Mouse (Mus musculus): ENCODE results near the gene Saysd1. TPM values are rescaled to one million over a fixed set of nuclear protein-coding genes. Genes with fewer than 3 reads are reported as not detected.
A peak's percentile ranks its signal among the peaks of the same experiment; 100 is the strongest.

Saysd1 gene
- polyA plus RNA-seq, 1 experiment from 2014 or later: 18.9 TPM

GRCm38 (mm10) chr14:20075544-20075943, 62.8 kb downstream of the Saysd1 start:
- no peak overlapping the region for H3K4me2 ChIP-seq (replicated peaks; ENCODE audit: low read depth, low read length)
- H3K27me3 ChIP-seq (replicated peaks; ENCODE audit: insufficient read depth, low read length): no peaks in the 10 kb centered on the region
- no peak for DNase-seq (ENCODE audit: low spot score)
- no peak for TF ChIP-seq CTCF (IDR thresholded peaks at IDR 0.05)
- TF ChIP-seq EP300 (IDR thresholded peaks at IDR 0.05): no peak
- H3K9me3 ChIP-seq (ENCODE audit: low read length): no peaks in the 10 kb centered on the region
- 87% methylated on average over 7 of the region's 7 CpGs for WGBS
- no peak for ATAC-seq
- H3K9ac ChIP-seq (replicated peaks; ENCODE audit: low read depth): no peak overlapping the region
- no peak overlapping the region for H3K27ac ChIP-seq (ENCODE audit: low read length)
- H3K4me3 ChIP-seq (ENCODE audit: low read depth, low read length): no peak overlapping the region
- no peaks in the 10 kb centered on the region for H3K4me1 ChIP-seq (ENCODE audit: insufficient read depth, low read depth, low read length)
- H3K36me3 ChIP-seq (ENCODE audit: insufficient read depth, low read length): peaks cover 9% of the 10 kb centered on the region; the same call in 1 of the 2 replicates

GRCm38 (mm10) chr14:20074759-20075158, 63.6 kb downstream of the Saysd1 start:
- 58% methylated on average over 1 of the region's 1 CpGs for WGBS
- Histone ChIP-seq H3K36me3 (ENCODE audit: insufficient read depth, low read length) (peaks cover 9% of the 10 kb centered on the region; the same call in 1 of the 2 replicates), H3K27me3 (replicated peaks; ENCODE audit: insufficient read depth, low read length) (no peaks in the 10 kb centered on the region), H3K9ac (replicated peaks; ENCODE audit: low read depth) (no peak overlapping the region), H3K4me1 (ENCODE audit: insufficient read depth, low read depth, low read length) (no peaks in the 10 kb centered on the region), H3K27ac (ENCODE audit: low read length) (no peak overlapping the region), H3K9me3 (ENCODE audit: low read length) (no peaks in the 10 kb centered on the region), H3K4me2 (replicated peaks; ENCODE audit: low read depth, low read length) (no peak overlapping the region), H3K4me3 (ENCODE audit: low read depth, low read length) (no peak overlapping the region)
- no peak for DNase-seq (ENCODE audit: low spot score)
- no peak for TF ChIP-seq EP300 (IDR thresholded peaks at IDR 0.05)
- TF ChIP-seq CTCF (IDR thresholded peaks at IDR 0.05): no peak
- ATAC-seq: no peak

GRCm38 (mm10) chr14:20070629-20071028, 67.7 kb downstream of the Saysd1 start:
- H3K27me3 ChIP-seq (replicated peaks; ENCODE audit: insufficient read depth, low read length): no peaks in the 10 kb centered on the region
- H3K9me3 ChIP-seq (ENCODE audit: low read length): no peaks in the 10 kb centered on the region
- no peak overlapping the region for H3K4me2 ChIP-seq (replicated peaks; ENCODE audit: low read depth, low read length)
- no peaks in the 10 kb centered on the region for H3K4me1 ChIP-seq (ENCODE audit: insufficient read depth, low read depth, low read length)
- no peak overlapping the region for H3K9ac ChIP-seq (replicated peaks; ENCODE audit: low read depth)
- ATAC-seq: peak; percentile 49
- DNase-seq (ENCODE audit: low spot score): peak; percentile 59
- H3K4me3 ChIP-seq (ENCODE audit: low read depth, low read length): no peak overlapping the region
- TF ChIP-seq EP300 (IDR thresholded peaks at IDR 0.05) (no peak), CTCF (IDR thresholded peaks at IDR 0.05) (peak; percentile 80)
- H3K27ac ChIP-seq (ENCODE audit: low read length): no peak overlapping the region
- H3K36me3 ChIP-seq (ENCODE audit: insufficient read depth, low read length): no peaks in the 10 kb centered on the region

GRCm38 (mm10) chr14:20068365-20068764, 70.0 kb downstream of the Saysd1 start:
- DNase-seq (ENCODE audit: low spot score): no peak
- H3K27me3 ChIP-seq (replicated peaks; ENCODE audit: insufficient read depth, low read length): no peaks in the 10 kb centered on the region
- no peak overlapping the region for H3K4me2 ChIP-seq (replicated peaks; ENCODE audit: low read depth, low read length)
- no peaks in the 10 kb centered on the region for H3K36me3 ChIP-seq (ENCODE audit: insufficient read depth, low read length)
- H3K4me3 ChIP-seq (ENCODE audit: low read depth, low read length): no peak overlapping the region
- no peaks in the 10 kb centered on the region for H3K9me3 ChIP-seq (ENCODE audit: low read length)
- WGBS: 87% methylated on average over 2 of the region's 2 CpGs
- H3K27ac ChIP-seq (ENCODE audit: low read length): no peak overlapping the region
- TF ChIP-seq EP300 (IDR thresholded peaks at IDR 0.05): no peak
- TF ChIP-seq CTCF (IDR thresholded peaks at IDR 0.05): peak; percentile 24; the same call in 1 of the 2 replicates
- H3K9ac ChIP-seq (replicated peaks; ENCODE audit: low read depth): no peak overlapping the region
- H3K4me1 ChIP-seq (ENCODE audit: insufficient read depth, low read depth, low read length): no peaks in the 10 kb centered on the region
- no peak for ATAC-seq

GRCm38 (mm10) chr14:20067293-20068074, 70.8 kb downstream of the Saysd1 start:
- no peak overlapping the region for H3K27ac ChIP-seq (ENCODE audit: low read length)
- no peaks in the 10 kb centered on the region for H3K27me3 ChIP-seq (replicated peaks; ENCODE audit: insufficient read depth, low read length)
- H3K36me3 ChIP-seq (ENCODE audit: insufficient read depth, low read length): no peaks in the 10 kb centered on the region
- no peak overlapping the region for H3K4me3 ChIP-seq (ENCODE audit: low read depth, low read length)
- H3K4me2 ChIP-seq (replicated peaks; ENCODE audit: low read depth, low read length): no peak overlapping the region
- TF ChIP-seq CTCF (IDR thresholded peaks at IDR 0.05) (peak; percentile 98), EP300 (IDR thresholded peaks at IDR 0.05) (no peak)
- 36% methylated on average over 18 of the region's 18 CpGs for WGBS
- no peak overlapping the region for H3K9ac ChIP-seq (replicated peaks; ENCODE audit: low read depth)
- ATAC-seq (peak; percentile 46), DNase-seq (ENCODE audit: low spot score) (peak; percentile 92)
- no peaks in the 10 kb centered on the region for H3K9me3 ChIP-seq (ENCODE audit: low read length)
- no peaks in the 10 kb centered on the region for H3K4me1 ChIP-seq (ENCODE audit: insufficient read depth, low read depth, low read length)

GRCm38 (mm10) chr14:20064771-20065170, 73.6 kb downstream of the Saysd1 start:
- Histone ChIP-seq H3K9ac (replicated peaks; ENCODE audit: low read depth) (no peak overlapping the region), H3K4me1 (ENCODE audit: insufficient read depth, low read depth, low read length) (no peaks in the 10 kb centered on the region), H3K9me3 (ENCODE audit: low read length) (no peaks in the 10 kb centered on the region), H3K27me3 (replicated peaks; ENCODE audit: insufficient read depth, low read length) (no peaks in the 10 kb centered on the region), H3K4me3 (ENCODE audit: low read depth, low read length) (no peak overlapping the region), H3K4me2 (replicated peaks; ENCODE audit: low read depth, low read length) (no peak overlapping the region), H3K27ac (ENCODE audit: low read length) (no peak overlapping the region), H3K36me3 (ENCODE audit: insufficient read depth, low read length) (no peaks in the 10 kb centered on the region)
- ATAC-seq: no peak
- TF ChIP-seq CTCF (IDR thresholded peaks at IDR 0.05) (no peak), EP300 (IDR thresholded peaks at IDR 0.05) (no peak)
- DNase-seq (ENCODE audit: low spot score): no peak

All from lung, postnatal 0 days (tissue).